ENCODE assay signal across 8 mouse cellular contexts in the genomic region with DNA sequence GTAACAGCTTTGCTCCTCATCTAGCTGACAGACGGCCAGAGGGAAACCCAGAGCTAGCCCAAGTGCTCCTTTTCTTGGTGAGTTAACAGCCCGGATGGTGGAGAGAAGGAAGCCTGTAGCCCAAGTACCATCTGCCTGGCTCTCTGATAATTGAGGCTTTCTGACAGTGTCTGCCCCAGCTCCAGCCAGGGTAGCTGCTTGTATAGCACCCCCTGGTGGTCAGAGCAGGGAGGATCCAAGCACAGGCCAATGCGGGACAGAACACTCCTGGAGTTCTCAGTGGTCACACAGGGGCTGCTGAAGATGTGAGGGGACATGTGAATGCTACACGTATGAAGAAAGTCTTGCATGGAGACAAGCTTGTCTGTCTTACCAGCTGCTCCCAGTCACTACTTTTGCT. TPM values are rescaled to one million over a fixed set of nuclear protein-coding genes. Genes with fewer than 3 reads are reported as not detected.
DNase-seq lines count a peak whose midpoint lies in the region; ATAC-seq lines count a peak whose summit lies in the region.

No protein-coding gene starts in this region.

- H3K36me3 ChIP-seq in lung, embryonic 16.5 days (ENCODE audit: control insufficient read depth, insufficient read depth, low read length) = peaks cover 8% of the 10 kb centered on the region

- no peak overlapping the region for H3K27ac ChIP-seq in lung, embryonic 16.5 days (ENCODE audit: low read length)

- DNase-seq in CD8-positive naive resting alpha-beta T cell, adult 2 months (ENCODE audit: low read depth in 2 of 2, low spot score in 2 of 2) = peak; percentile 71 to 73
- peak; percentile 80 to 82 for DNase-seq in adrenal gland, adult 18-20 months (ENCODE audit: low spot score in 2 of 2)
- peak; percentile 77 for DNase-seq in embryo, embryonic 10.5 days (ENCODE audit: low spot score)
- DNase-seq in heart, adult 18-20 months = peak; percentile 80 to 91
- DNase-seq in kidney, postnatal 14 days = peak; percentile 83
- peak; percentile 81 for DNase-seq in retina, embryonic 14.5 days (ENCODE audit: low spot score)
- DNase-seq in thymus, postnatal 4 days = peak; percentile 88

- peaks cover 7% of the 10 kb centered on the region for H3K4me1 ChIP-seq in lung, embryonic 16.5 days (replicated peaks; ENCODE audit: control insufficient read depth, insufficient read depth, low read length)

- no peak overlapping the region for H3K4me3 ChIP-seq in lung, embryonic 16.5 days (ENCODE audit: low read length)

- 0 out of 2 replicates have a peak, but pooled peaks have one; percentile 67 for ATAC-seq in lung, embryonic 16.5 days (ENCODE audit: low read depth)

- peaks cover 2% of the 10 kb centered on the region; the same call in 1 of the 2 replicates for H3K9me3 ChIP-seq in lung, embryonic 16.5 days (ENCODE audit: control insufficient read depth, low read length)

- H3K4me2 ChIP-seq in lung, embryonic 16.5 days (ENCODE audit: low read depth, low read length) = no peak overlapping the region

- H3K9ac ChIP-seq in lung, embryonic 16.5 days (ENCODE audit: low read length) = no peak overlapping the region

- no peaks in the 10 kb centered on the region for H3K27me3 ChIP-seq in lung, embryonic 16.5 days (ENCODE audit: control insufficient read depth, insufficient read depth, low read depth, low read length)

- 41% methylated on average over 4 of the region's 4 CpGs for WGBS in lung, embryonic 16.5 days

RNA-seq across cellular contexts. Expression of gene Col15a1, which starts 47.7 kb away (rescaled TPM):
- 10 to 100 TPM; 16.7 to 53.8 TPM for total RNA-seq in adrenal gland, adult 18-20 months (2021)
- 10 to 100 TPM; 50.7 to 61.5 TPM for total RNA-seq in heart, adult 18-20 months (2021)
- 31.0 TPM in 2 replicates for polyA plus RNA-seq in lung, embryonic 16.5 days (2015; fragmentation: Nextera tagmentation; extraction: Ambion mirVana)
